Mouse (Mus musculus): ENCODE data around the gene Ssx2ip.

GRCm38 (mm10) chr3:146396934-146397333 is 7.5 kb upstream of the Ssx2ip start:
- TF ChIP-seq POLR2A (IDR thresholded peaks at IDR 0.05; ENCODE audit: borderline replicate concordance, extremely low read depth, insufficient read depth, insufficient read length, poor library complexity, severe bottlenecking): no peak
- no peak for TF ChIP-seq CTCF (IDR thresholded peaks at IDR 0.05; ENCODE audit: borderline replicate concordance, extremely low read depth, insufficient read depth, insufficient read length)
